Mouse (Mus musculus) G1E-ER4 (cell line): ENCODE data around the gene Rnf213. TPM values are rescaled to one million over a fixed set of nuclear protein-coding genes. Genes with fewer than 3 reads are reported as not detected.

Experiments used
- GATA1 ChIP-seq: IDR thresholded peaks from one replicate; pipeline ENCODE4 v1.8.0; 2012; ENCODE audit warnings: low read length, inconsistent platforms
- polyA plus RNA-seq: library from polyadenylated mRNA; stranded (reverse); fragments of >175 nt; gene quantifications from 2 replicates; pipeline ENCODE4 v1.2.3, GENCODE M21; 2012

The Rnf213 gene
- 2.2 and 3.0 TPM in 2 replicates for polyA plus RNA-seq

- TF ChIP-seq GATA1 = no peak
Measured at GRCm38 (mm10) chr11:119392800-119393482, at the start of gene Rnf213. Gene Rnf213 (plus strand): TSS chr11:119393100.

- no peak for TF ChIP-seq GATA1
Measured at GRCm38 (mm10) chr11:119344178-119344577, 48.7 kb upstream of the Rnf213 start.

GRCm38 (mm10) chr11:119344865-119345264 lies 48.0 kb upstream of the Rnf213 start:
- TF ChIP-seq GATA1 = no peak

- TF ChIP-seq GATA1 = no peak
Measured at GRCm38 (mm10) chr11:119347125-119347524, 45.8 kb upstream of the Rnf213 start.

GRCm38 (mm10) chr11:119352113-119352512 lies 40.8 kb upstream of the Rnf213 start:
- no peak for TF ChIP-seq GATA1

GRCm38 (mm10) chr11:119353946-119354345 lies 39.0 kb upstream of the Rnf213 start:
- TF ChIP-seq GATA1 = no peak

GRCm38 (mm10) chr11:119354798-119355442 lies 38.0 kb upstream of the Rnf213 start:
- peak; percentile 86 for TF ChIP-seq GATA1

GRCm38 (mm10) chr11:119355443-119356385 lies 37.2 kb upstream of the Rnf213 start, which contains the start of the genes Sgsh and Slc26a11:
Gene Sgsh (minus strand): TSS chr11:119355536.
Gene Slc26a11 (plus strand): TSS chr11:119355557.
- no peak for TF ChIP-seq GATA1

- TF ChIP-seq GATA1 = no peak
Measured at GRCm38 (mm10) chr11:119359089-119359488, 33.8 kb upstream of the Rnf213 start.

GRCm38 (mm10) chr11:119362769-119363533 lies 29.9 kb upstream of the Rnf213 start:
- no peak for TF ChIP-seq GATA1

- TF ChIP-seq GATA1 = no peak
Measured at GRCm38 (mm10) chr11:119363534-119364145, 29.3 kb upstream of the Rnf213 start.

- TF ChIP-seq GATA1 = no peak
Measured at GRCm38 (mm10) chr11:119375425-119375824, 17.5 kb upstream of the Rnf213 start.

- TF ChIP-seq GATA1 = no peak
Measured at GRCm38 (mm10) chr11:119377326-119377725, 15.6 kb upstream of the Rnf213 start.

- TF ChIP-seq GATA1 = no peak
Measured at GRCm38 (mm10) chr11:119378551-119378950, 14.3 kb upstream of the Rnf213 start.

- TF ChIP-seq GATA1 = no peak
Measured at GRCm38 (mm10) chr11:119381631-119382337, 11.1 kb upstream of the Rnf213 start.
